ENCODE assay signal across 8 mouse cellular contexts in genomic region chr4:104369091-104369490, GRCm38 (mm10).
DNase-seq lines count a peak whose midpoint lies in the region; ATAC-seq and TF ChIP-seq lines count a peak whose summit lies in the region.

No protein-coding gene starts in this region.

- H3K4me1 ChIP-seq in kidney, embryonic 15.5 days: peaks cover 31% of the 10 kb centered on the region
- H3K4me1 ChIP-seq in embryonic facial prominence, embryonic 14.5 days (ENCODE audit: control insufficient read depth, insufficient read depth, low read length): 0 out of 2 replicates have a peak, but pooled peaks cover 3% of the 10 kb centered on the region
- H3K4me1 ChIP-seq in hindbrain, postnatal 0 days (ENCODE audit: insufficient read depth, low read length): no peaks in the 10 kb centered on the region
- no peaks in the 10 kb centered on the region; the same call in 1 of the 2 replicates for H3K4me1 ChIP-seq in midbrain, postnatal 0 days (ENCODE audit: insufficient read depth, low read length)

- no peak overlapping the region for H3K9ac ChIP-seq in kidney, embryonic 15.5 days
- H3K9ac ChIP-seq in embryonic facial prominence, embryonic 14.5 days (ENCODE audit: low read depth, low read length): 0 out of 2 replicates have a peak overlapping the region, but pooled peaks have one; percentile 15
- peak overlapping the region; percentile 76 for H3K9ac ChIP-seq in hindbrain, postnatal 0 days (replicated peaks; ENCODE audit: low read length)
- 0 out of 2 replicates have a peak overlapping the region, but pooled peaks have one; percentile 36 for H3K9ac ChIP-seq in midbrain, postnatal 0 days (replicated peaks; ENCODE audit: low read length, poor library complexity, severe bottlenecking)

- no peaks in the 10 kb centered on the region for H3K36me3 ChIP-seq in kidney, embryonic 15.5 days
- H3K36me3 ChIP-seq in embryonic facial prominence, embryonic 14.5 days (ENCODE audit: control insufficient read depth, insufficient read depth, low read length): no peaks in the 10 kb centered on the region
- H3K36me3 ChIP-seq in hindbrain, postnatal 0 days (ENCODE audit: insufficient read depth, low read length): no peaks in the 10 kb centered on the region
- H3K36me3 ChIP-seq in midbrain, postnatal 0 days (ENCODE audit: insufficient read depth, low read length): no peaks in the 10 kb centered on the region

- ATAC-seq in kidney, embryonic 15.5 days (replicated peaks; ENCODE audit: low FRiP score): no peak
- no peak for ATAC-seq in embryonic facial prominence, embryonic 14.5 days (ENCODE audit: low read depth)
- ATAC-seq in hindbrain, postnatal 0 days: no peak
- ATAC-seq in midbrain, postnatal 0 days (ENCODE audit: low FRiP score): no peak

- 9% methylated on average over 7 of the region's 7 CpGs for WGBS in kidney, embryonic 15.5 days
- 8% methylated on average over 7 of the region's 7 CpGs for WGBS in embryonic facial prominence, embryonic 14.5 days
- 8% methylated on average over 7 of the region's 7 CpGs for WGBS in hindbrain, postnatal 0 days
- WGBS in midbrain, postnatal 0 days: 8% methylated on average over 7 of the region's 7 CpGs

- DNase-seq in kidney, postnatal 14 days: no peak
- DNase-seq in embryonic facial prominence, embryonic 14.5 days (ENCODE audit: low spot score): no peak
- DNase-seq in hindbrain, postnatal 0 days (ENCODE audit: low spot score): no peak
- no peak for DNase-seq in midbrain, postnatal 0 days (ENCODE audit: low spot score)
- DNase-seq in spleen, adult 18-20 months: no peak
- DNase-seq in lung, postnatal 14 days: no peak
- DNase-seq in ovary, postnatal 36 days (ENCODE audit: low spot score): no peak

- TF ChIP-seq CTCF in hindbrain, postnatal 0 days (IDR thresholded peaks at IDR 0.05; ENCODE audit: low read depth): no peak
- TF ChIP-seq CTCF in midbrain, postnatal 0 days (IDR thresholded peaks at IDR 0.05): no peak

- H3K4me3 ChIP-seq in kidney, embryonic 15.5 days (replicated peaks): peak overlapping the region; percentile 69
- H3K4me3 ChIP-seq in embryonic facial prominence, embryonic 14.5 days (ENCODE audit: low read depth, low read length): peak overlapping the region; percentile 73
- peak overlapping the region; percentile 76 for H3K4me3 ChIP-seq in hindbrain, postnatal 0 days (ENCODE audit: low read length)
- peak overlapping the region; percentile 85 for H3K4me3 ChIP-seq in midbrain, postnatal 0 days (ENCODE audit: low read depth, low read length)

- peak overlapping the region; percentile 98 for H3K4me2 ChIP-seq in kidney, embryonic 15.5 days
- peak overlapping the region; percentile 93 for H3K4me2 ChIP-seq in embryonic facial prominence, embryonic 14.5 days (ENCODE audit: low read depth, low read length)
- H3K4me2 ChIP-seq in hindbrain, postnatal 0 days (ENCODE audit: low read depth, low read length): peak overlapping the region; percentile 91
- peak overlapping the region; percentile 91 for H3K4me2 ChIP-seq in midbrain, postnatal 0 days (ENCODE audit: low read depth, low read length, poor library complexity, severe bottlenecking)

- no peaks in the 10 kb centered on the region for H3K9me3 ChIP-seq in kidney, embryonic 15.5 days (replicated peaks)
- H3K9me3 ChIP-seq in embryonic facial prominence, embryonic 14.5 days (ENCODE audit: control insufficient read depth, low read length): no peaks in the 10 kb centered on the region; the same call in 1 of the 2 replicates
- H3K9me3 ChIP-seq in hindbrain, postnatal 0 days (ENCODE audit: low read length): no peaks in the 10 kb centered on the region
- H3K9me3 ChIP-seq in midbrain, postnatal 0 days (ENCODE audit: low read length): no peaks in the 10 kb centered on the region

- H3K27ac ChIP-seq in kidney, embryonic 15.5 days: no peak overlapping the region
- no peak overlapping the region for H3K27ac ChIP-seq in embryonic facial prominence, embryonic 14.5 days (replicated peaks; ENCODE audit: low read depth, low read length)
- H3K27ac ChIP-seq in hindbrain, postnatal 0 days: 0 out of 2 replicates have a peak overlapping the region, but pooled peaks have one; percentile 51
- 0 out of 2 replicates have a peak overlapping the region, but pooled peaks have one; percentile 26 for H3K27ac ChIP-seq in midbrain, postnatal 0 days (ENCODE audit: low read depth, low read length)

- peaks cover 76% of the 10 kb centered on the region for H3K27me3 ChIP-seq in kidney, embryonic 15.5 days
- peaks cover 69% of the 10 kb centered on the region for H3K27me3 ChIP-seq in embryonic facial prominence, embryonic 14.5 days (replicated peaks; ENCODE audit: control insufficient read depth, insufficient read depth, low read length)
- H3K27me3 ChIP-seq in hindbrain, postnatal 0 days (ENCODE audit: insufficient read depth, low read length): 0 out of 2 replicates have a peak, but pooled peaks cover 8% of the 10 kb centered on the region
- H3K27me3 ChIP-seq in midbrain, postnatal 0 days (ENCODE audit: insufficient read depth, low read length): no peaks in the 10 kb centered on the region

Comparison
In these comparisons a context has a peak if more than half of its experiments do, and no peak if none do; other contexts are left out.
1. H3K27ac ChIP-seq: peak in hindbrain, postnatal 0 days (single experiment) and midbrain, postnatal 0 days (single experiment); none in kidney, embryonic 15.5 days (single experiment) and embryonic facial prominence, embryonic 14.5 days (single experiment).
2. Peak in every context shown above with its lines, with median percentiles within 50 percentile points of each other: H3K4me2 ChIP-seq and H3K4me3 ChIP-seq.